Mouse (Mus musculus) CH12F3 (cell line): Measurements from ENCODE around the gene Ubtd2.

Source experiments
- in situ Hi-C: fragments of 300-500 bp; cut with MboI; formaldehyde crosslinking; loops from 2 replicates; pipeline ENCODE4 v1.14.3; 2020; ENCODE audit warnings: low sequenced_read_pairs

Gene Ubtd2

DNA sequence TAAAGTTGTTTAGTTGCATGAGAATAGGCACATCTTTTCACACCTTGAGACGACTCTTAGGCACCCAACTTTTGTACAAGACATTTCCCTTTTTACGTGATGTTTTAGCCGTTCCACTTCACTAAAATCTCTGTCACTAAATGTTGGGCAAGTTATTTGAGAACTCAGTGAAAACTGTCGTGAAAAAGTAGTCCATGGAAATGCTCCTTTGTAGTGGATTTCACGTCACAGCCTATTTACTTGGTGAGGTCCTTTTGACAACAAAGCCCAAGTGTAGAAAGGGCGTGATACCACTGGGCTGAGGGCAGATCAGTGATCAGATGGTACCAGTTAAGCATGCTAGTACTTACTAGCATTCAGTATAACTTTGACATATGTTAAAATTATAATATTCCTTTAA is 1.2 kb downstream of the Ubtd2 start:
- in situ Hi-C loops, result no loop called here

DNA sequence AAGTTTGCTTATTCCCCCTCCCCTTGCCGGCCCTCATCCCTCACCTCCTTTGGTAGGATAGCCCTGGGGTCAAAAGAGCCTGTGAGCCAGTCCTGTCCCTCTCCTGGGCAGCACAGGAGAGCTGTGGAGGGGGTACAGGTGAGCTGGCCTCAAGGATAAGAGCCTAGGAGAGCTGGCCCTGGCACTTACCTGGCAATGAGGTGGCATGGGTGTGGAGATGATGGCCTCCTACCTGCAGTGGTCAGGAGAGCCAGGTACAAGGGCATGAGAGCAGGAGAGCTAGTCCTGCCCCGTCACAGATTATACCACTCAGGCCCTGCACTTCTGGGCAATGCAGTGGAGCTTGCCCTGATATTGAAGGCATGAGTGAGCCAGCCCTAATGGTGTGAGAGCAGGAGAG is 9.1 kb downstream of the Ubtd2 start:
- in situ Hi-C loops, result no loop called here

GRCm38 (mm10) chr11:32471925-32472324 is 16.8 kb downstream of the Ubtd2 start:
- in situ Hi-C loops, result no loop called here

- in situ Hi-C loops, result no loop called here
Observed at GRCm38 (mm10) chr11:32474725-32475124, 19.6 kb downstream of the Ubtd2 start.

DNA sequence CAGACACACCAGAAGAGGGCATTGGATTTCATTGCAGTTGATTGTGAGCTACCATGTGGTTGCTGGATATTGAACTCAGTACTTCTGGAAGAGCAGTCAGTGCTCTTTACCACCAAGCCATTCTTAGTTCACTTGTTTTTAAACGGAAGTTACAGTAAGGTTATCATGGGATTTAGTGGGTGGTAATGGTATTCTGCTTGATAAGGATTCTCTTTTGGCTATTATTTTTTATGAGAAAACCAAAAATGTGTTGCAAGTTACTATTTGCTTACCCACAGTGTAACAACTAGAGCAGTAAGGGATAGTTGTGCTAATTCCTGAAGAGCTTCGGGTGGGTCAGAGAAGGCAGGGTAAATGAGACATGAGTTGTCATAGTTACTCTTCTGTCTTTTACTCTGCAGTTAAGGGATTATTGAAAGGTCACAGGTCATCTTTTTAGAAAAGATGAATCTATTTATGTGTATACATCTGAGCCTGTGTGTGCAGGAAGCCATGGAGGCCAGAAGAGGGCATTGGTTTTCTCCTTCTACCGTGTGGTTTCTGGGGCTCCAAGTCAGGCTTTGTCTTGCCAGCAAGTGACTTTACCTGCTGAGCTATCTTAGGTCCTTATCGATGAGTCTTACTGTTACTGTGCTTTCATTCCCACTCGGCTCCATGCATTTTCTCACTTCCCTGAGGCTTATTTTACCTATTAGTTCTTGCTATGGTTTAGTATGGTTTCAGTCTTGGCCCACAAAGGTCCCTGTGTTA is 20.5 kb downstream of the Ubtd2 start:
- in situ Hi-C loops, result no loop called here

DNA sequence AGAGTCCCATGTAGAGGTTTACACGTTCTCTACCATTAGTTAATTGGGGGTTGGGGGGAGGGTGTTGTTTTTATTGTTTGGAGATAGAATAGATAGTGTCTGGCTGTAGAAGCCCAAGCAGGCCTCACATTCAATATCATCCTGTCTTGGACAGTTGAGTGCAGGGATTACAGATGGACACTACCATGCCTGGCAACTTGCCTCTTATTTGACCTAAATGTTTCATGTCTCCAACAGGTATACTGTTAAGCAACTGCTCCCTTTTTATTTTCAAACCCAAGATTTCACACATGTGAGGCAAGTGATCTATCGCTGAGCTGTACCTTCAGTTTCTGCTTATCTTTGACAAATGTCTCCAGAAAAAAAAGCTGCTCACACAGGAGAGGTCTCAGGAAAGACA is 26.4 kb downstream of the Ubtd2 start:
- in situ Hi-C loops, result no loop called here

GRCm38 (mm10) chr11:32485290-32485689 is 30.1 kb downstream of the Ubtd2 start:
- in situ Hi-C loops, result no loop called here

DNA sequence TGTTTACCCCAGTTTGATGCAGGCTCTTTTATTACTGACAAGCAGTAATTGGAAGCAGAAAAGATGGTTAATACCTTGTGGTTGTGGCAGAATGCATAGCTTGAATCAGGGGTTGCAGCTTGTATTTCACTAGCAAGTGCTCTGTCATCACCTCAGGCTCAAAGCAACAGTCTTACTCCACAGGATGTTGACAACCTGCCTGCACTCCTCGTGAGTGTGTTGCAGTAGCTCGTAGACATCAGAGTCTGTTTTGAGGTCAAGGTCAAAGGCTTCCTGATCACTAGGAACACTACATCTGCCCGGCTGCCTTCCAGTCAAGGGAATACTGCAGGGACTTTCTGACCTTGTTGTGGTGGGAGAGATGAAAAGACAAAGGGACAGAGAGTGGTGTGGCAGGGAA is 31.5 kb downstream of the Ubtd2 start:
- in situ Hi-C loops, result no loop called here

- in situ Hi-C loops, result no loop called here
Observed at GRCm38 (mm10) chr11:32487501-32487900, 32.3 kb downstream of the Ubtd2 start.

DNA sequence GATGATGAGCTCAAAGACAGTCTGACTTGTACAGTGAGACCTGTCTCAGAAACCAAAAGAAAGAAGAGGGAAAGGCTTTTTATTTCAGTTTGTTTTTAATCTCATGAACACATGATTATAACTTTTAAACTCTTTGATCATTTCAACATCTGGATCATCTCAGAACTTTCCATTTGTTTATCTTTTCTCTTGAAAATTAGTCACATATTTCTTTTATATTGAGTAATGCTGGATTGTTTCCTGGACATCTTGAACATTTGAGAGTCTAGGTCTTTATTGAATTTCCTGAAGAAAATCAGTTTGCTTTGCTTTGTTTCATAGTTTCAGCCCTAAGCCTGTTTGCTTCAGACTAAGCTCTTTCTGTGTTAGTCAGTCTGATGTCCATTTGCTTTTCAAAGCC is 33.2 kb downstream of the Ubtd2 start:
- in situ Hi-C loops, result no loop called here

GRCm38 (mm10) chr11:32488808-32489670 is 33.9 kb downstream of the Ubtd2 start:
- in situ Hi-C loops, result no loop called here

DNA sequence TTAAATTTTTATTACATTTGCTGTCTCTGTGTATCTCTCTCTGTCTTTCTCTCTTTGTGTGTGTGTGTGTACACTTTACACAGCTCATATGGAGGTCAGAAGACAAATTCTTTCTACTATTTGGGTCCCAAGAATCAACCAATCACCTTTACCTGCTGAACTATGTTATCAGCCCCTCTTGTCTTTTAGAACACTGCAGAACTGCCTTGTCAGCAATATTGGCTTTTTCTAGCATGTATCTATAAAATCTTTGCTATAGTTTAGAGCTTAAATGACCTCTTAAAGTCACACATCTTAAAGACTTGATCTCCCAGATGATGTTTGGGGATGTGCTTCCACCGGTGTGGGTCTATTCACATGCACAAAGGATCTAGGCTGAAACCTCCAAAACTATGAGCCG is 35.9 kb downstream of the Ubtd2 start:
- in situ Hi-C loops, result no loop called here

- in situ Hi-C loops, result no loop called here
Observed at GRCm38 (mm10) chr11:32493312-32493711, 38.1 kb downstream of the Ubtd2 start.

DNA sequence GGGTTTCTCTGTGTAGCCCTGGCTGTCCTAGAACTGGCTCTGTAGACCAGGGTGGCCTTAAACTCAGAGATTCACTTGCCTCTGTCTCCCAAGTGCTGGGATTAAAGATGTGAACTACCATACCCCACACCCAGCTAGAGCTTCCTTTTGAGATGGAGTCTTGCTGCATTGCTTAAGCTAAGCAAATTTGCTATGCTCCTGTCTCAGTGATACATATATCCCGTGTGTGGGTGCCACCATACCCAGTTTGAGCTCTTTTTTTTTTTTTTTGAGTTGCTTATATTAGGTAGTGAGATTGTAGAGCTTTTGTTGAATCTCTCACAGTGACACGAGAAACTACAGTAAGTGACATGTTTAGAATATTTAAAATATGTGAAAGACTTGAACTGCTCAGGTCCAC is 40.1 kb downstream of the Ubtd2 start:
- in situ Hi-C loops, result no loop called here

DNA sequence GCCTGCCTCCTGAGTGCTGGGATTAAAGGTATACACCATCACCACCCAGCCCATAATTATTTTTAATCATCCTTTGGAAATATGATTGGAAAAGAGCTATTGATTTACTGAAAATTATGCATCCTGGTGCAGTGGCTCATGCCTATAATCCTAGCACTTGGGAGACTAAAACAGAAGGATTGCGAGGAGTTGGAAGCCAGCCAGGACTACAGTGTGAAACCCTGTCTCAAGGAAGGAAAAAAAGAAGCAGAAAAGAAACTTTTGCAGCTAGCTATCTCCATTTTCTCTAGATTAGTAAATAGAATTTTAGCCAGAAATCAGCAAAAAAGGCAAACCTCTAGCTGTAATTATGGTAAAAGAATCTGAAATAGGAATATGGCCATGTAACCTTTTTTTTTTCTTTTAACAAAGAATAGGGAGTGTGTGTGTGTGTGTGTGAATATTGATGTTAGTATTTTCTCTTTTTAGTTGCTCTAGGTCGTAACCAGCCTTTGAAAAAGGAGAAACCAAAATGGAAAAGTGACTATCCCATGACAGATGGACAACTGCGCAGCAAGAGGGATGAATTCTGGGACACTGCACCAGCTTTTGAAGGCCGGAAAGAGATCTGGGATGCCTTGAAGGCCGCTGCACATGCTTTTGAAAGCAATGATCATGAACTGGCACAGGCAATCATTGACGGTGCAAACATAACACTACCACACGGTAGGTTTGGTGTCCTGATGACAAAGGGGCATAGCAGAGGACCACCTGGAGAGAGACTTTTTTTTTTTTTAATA is 43.8 kb downstream of the Ubtd2 start:
- in situ Hi-C loops, result no loop called here

- in situ Hi-C loops, result no loop called here
Observed at GRCm38 (mm10) chr11:32499931-32500330, 44.8 kb downstream of the Ubtd2 start.

GRCm38 (mm10) chr11:32503711-32504110 is 48.5 kb downstream of the Ubtd2 start:
- in situ Hi-C loops, result no loop called here

GRCm38 (mm10) chr11:32505091-32505739 is 50.0 kb downstream of the Ubtd2 start:
- in situ Hi-C loops, result no loop called here

DNA sequence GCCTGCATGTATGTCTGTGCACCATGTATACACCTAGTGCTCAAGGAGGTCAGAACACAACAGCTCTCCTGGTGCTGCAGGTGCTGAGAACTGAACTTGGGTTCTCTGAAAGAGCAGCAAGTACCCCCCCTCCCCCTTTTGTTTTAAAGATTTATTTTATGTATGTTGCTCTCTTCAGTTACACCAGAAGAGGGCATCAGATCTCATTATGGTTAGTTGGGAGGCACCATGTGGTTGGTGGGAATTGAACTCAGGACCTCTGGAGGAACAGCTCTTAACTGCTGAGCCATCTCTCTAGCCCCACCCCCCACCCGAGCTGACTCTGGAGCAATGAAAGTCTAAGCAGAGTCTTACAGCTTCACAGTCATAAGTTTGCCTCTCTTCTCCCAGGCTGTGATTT is 55.8 kb downstream of the Ubtd2 start:
- in situ Hi-C loops, result loop anchor here (5.0 kb wide), 1 partner anchor 81 kb away; no protein-coding TSS in a partner anchor

DNA sequence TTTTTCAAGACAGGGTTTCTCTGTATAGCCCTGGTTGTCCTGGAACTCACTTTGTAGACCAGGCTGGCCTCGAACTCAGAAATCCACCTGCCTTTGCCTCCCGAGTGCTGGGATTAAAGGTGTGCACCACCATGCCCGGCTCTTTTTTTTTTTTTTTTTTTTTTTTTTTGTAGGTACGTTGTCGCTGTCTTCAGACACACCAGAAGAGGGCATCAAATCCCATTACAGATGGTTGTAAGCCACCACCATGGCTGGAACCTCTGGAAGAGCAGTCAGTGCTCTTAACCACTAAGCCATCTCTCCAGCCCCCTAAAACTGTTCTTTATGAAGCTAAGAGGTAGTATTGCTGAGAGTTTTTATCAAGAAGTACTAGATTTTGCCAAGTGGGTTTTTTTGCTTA is 59.7 kb downstream of the Ubtd2 start:
- in situ Hi-C loops, result loop anchor here (5.0 kb wide), 1 partner anchor 77 kb away; no protein-coding TSS in a partner anchor

- in situ Hi-C loops, result no loop called here
Observed at GRCm38 (mm10) chr11:32516091-32516490, 60.9 kb downstream of the Ubtd2 start.
